Mouse (Mus musculus) activated CD4-positive, CD25-positive, alpha-beta regulatory T cell, adult 9 weeks (primary cell): ENCODE measurements around the gene Rbms1. TPM values are rescaled to one million over a fixed set of nuclear protein-coding genes. Genes with fewer than 3 reads are reported as not detected.

Experiments used
- polyA plus RNA-seq: library from polyadenylated mRNA; unstranded; fragments of 100-300 nt; shearing (Covaris generic); gene quantifications from one replicate; pipeline ENCODE4 v1.2.1, GENCODE M21; 2017

Gene Rbms1
- polyA plus RNA-seq: 20.1 TPM

GRCm38 (mm10) chr2:60962671-60963421 is at the start of gene Rbms1:
TSS of gene Rbms1 (minus strand) at chr2:60963192.

GRCm38 (mm10) chr2:60722514-60722913 is 240.5 kb downstream of the Rbms1 start, which contains the start of gene Itgb6:
TSS of gene Itgb6 (minus strand) at chr2:60722643.

Other genes starting within 250 kb of the Rbms1 start
- gene Itgb6, start 240.5 kb downstream of the Rbms1 start, polyA plus RNA-seq: not detected